Mouse (Mus musculus): ENCODE data around the gene Col4a2.

DNA sequence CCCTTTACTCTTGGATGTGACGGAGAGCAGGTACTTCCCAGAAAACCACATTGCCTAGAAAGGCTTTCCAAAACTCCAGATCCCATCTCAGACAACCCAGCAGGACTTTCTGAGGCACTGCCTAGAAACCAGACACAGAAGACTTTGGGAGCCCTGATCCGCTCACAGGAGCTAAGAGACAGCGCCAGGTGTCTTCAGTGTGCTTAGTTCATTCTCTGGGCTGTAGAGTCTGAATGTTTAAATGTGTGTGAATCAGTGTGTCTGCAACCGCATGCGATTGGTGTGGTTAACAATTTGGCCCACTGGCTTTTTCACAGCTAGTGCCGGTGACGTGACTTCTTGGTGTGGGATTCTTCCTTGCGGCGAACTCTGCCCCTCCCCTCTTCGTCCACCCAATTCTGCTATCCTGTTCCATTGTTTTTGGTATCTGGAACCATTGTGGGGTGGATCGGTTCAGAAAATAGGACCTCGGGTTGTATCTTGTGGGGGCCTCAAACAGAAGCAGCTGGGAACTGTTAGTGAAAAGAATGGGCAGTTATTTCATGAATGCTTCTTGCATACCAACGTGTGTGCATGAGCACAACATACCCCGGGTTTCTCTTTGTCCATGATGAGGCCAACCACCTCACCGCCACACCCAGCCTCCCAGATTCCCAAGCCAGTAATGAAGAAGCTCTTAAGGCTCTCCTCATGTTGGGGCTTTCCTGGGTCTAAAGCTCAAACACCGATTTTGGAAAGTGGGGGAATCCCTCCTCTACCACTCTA lies 2.8 kb downstream of the Col4a2 start:
- no peak for TF ChIP-seq EP300 (IDR thresholded peaks at IDR 0.05)
- no peak for TF ChIP-seq CTCF (IDR thresholded peaks at IDR 0.05)
